Mouse (Mus musculus): ENCODE measurements at regions not wholly inside any gene's neighbourhood (a gene's known extent, or its start where the extent isn't known, plus 50 kb on each side); places are given as distances from the start of the nearest gene placed in this dataset.

DNA sequence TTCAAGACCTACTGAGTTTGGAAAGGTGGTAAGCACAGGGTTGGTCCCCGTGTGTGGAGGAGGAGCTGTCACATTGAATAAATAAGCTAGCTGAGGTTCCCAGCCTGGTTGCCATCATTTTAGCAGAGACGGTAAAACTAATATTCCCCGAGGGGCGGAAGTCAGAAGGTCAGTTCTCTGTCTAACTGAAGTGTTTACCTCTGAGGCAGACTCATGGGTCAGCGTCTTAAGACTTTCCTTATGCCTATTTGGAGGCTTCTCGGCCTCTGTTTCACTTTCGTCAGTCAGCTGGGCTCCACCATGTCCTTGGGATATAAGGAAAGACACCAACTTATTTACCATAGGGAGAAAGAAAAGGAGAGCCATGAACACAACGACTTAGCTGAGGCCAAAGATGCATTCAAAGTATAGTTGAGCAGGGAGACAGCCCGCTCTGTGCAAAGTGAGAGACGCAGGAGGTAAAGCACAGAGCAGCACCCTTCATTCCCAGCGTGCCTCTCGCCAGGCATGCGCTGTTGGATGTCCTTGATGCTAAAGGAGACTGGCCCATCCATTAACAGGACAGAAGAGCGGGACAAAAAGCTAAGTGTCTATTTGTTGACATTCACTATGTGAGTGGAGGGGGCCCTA lies 116.0 kb downstream of the Olfr267 start:
- TF ChIP-seq CTCF (IDR thresholded peaks at IDR 0.05; ENCODE audit: low read depth, low read length) (no peak), POLR2A (IDR thresholded peaks at IDR 0.05; ENCODE audit: extremely low read depth, insufficient read depth, low read length) (no peak)

Data from liver, adult 2 months (tissue).